Mouse (Mus musculus): ENCODE results near the gene Ctnna3. TPM values are rescaled to one million over a fixed set of nuclear protein-coding genes. Genes with fewer than 3 reads are reported as not detected.

Gene Ctnna3
- polyA plus RNA-seq, 1 experiment: 3.0 TPM

DNA sequence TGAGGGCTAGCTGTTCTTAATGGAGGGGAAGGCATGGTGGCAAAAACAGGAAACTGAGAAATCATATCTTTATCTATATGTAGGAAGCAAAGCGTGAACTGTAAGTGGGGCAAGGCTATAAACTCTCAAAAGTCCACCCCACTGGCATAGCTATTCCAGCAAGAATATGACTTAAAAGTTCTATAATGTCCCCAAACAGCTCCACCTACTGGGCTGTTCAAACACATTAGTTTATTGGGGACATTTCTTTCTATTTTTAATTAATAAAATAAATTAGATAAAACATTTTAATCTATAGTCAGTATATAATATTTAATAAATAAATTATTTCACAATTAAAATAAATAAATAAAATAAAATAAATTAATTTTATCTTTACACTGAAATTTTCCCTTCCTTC lies 845.2 kb downstream of the Ctnna3 start:
- H3K4me1 ChIP-seq (ENCODE audit: control insufficient read depth, insufficient read depth, low read length): no peaks in the 10 kb centered on the region
- no peak overlapping the region for H3K4me3 ChIP-seq (replicated peaks; ENCODE audit: insufficient read depth, low read depth, low read length)
- H3K27me3 ChIP-seq (ENCODE audit: control insufficient read depth, insufficient read depth, low read length): no peaks in the 10 kb centered on the region
- 91% methylated on average over 1 of the region's 1 CpGs for WGBS
- no peak for TF ChIP-seq POLR2A (IDR thresholded peaks at IDR 0.05; ENCODE audit: borderline replicate concordance, insufficient read depth, low read length)
- TF ChIP-seq CTCF (IDR thresholded peaks at IDR 0.05; ENCODE audit: borderline replicate concordance, insufficient read depth, low read depth, low read length): no peak
- peak in 1 of 2 experiments; percentile 20 for DNase-seq
- no peak overlapping the region for H3K27ac ChIP-seq (ENCODE audit: insufficient read depth, low read length)

- H3K27ac ChIP-seq (ENCODE audit: insufficient read depth, low read length): no peak overlapping the region
- H3K27me3 ChIP-seq (ENCODE audit: control insufficient read depth, insufficient read depth, low read length): no peaks in the 10 kb centered on the region
- H3K4me3 ChIP-seq (replicated peaks; ENCODE audit: insufficient read depth, low read depth, low read length): no peak overlapping the region
- no peaks in the 10 kb centered on the region for H3K4me1 ChIP-seq (ENCODE audit: control insufficient read depth, insufficient read depth, low read length)
- DNase-seq: peak; percentile 13 to 57
- no peak for TF ChIP-seq CTCF (IDR thresholded peaks at IDR 0.05; ENCODE audit: borderline replicate concordance, insufficient read depth, low read depth, low read length)
- no peak for TF ChIP-seq POLR2A (IDR thresholded peaks at IDR 0.05; ENCODE audit: borderline replicate concordance, insufficient read depth, low read length)
- 10% methylated on average over 2 of the region's 2 CpGs for WGBS
These were observed 848.9 kb downstream of the Ctnna3 start for GRCm38 (mm10) chr10:64278836-64279235.

DNA sequence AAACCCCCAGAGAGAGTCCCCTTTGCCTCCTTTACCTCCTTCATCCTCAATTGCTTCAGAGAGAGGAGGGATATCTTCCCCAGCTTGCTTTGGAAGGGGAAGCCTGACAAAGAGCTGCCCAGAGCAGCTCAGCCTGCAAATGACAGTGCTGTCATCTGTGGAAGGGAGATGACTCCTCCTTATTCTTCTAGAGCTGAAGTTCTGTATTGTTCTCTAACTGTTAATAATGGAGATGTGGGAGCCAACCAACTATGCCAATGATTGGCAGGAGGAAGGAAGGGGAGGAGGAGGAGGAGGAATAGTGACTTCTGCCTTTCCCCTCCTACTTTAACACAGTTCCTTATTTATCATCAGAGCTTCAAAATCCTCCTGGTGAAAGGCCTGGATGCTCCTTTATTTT lies 875.9 kb downstream of the Ctnna3 start:
- Histone ChIP-seq H3K4me3 (replicated peaks; ENCODE audit: insufficient read depth, low read depth, low read length) (no peak overlapping the region), H3K4me1 (ENCODE audit: control insufficient read depth, insufficient read depth, low read length) (no peaks in the 10 kb centered on the region), H3K27ac (ENCODE audit: insufficient read depth, low read length) (peak overlapping the region; percentile 53; the same call in 1 of the 2 replicates), H3K27me3 (ENCODE audit: control insufficient read depth, insufficient read depth, low read length) (no peaks in the 10 kb centered on the region)
- no peak for DNase-seq
- no peak for TF ChIP-seq POLR2A (IDR thresholded peaks at IDR 0.05; ENCODE audit: borderline replicate concordance, insufficient read depth, low read length)
- TF ChIP-seq CTCF (IDR thresholded peaks at IDR 0.05; ENCODE audit: borderline replicate concordance, insufficient read depth, low read depth, low read length): no peak

GRCm38 (mm10) chr10:64311622-64312292 lies 881.9 kb downstream of the Ctnna3 start:
- no peak overlapping the region for H3K27ac ChIP-seq (ENCODE audit: insufficient read depth, low read length)
- 96% methylated on average over 2 of the region's 2 CpGs for WGBS
- TF ChIP-seq POLR2A (IDR thresholded peaks at IDR 0.05; ENCODE audit: borderline replicate concordance, insufficient read depth, low read length) (no peak), CTCF (IDR thresholded peaks at IDR 0.05; ENCODE audit: borderline replicate concordance, insufficient read depth, low read depth, low read length) (no peak)
- DNase-seq: no peak
- no peak overlapping the region for H3K4me3 ChIP-seq (replicated peaks; ENCODE audit: insufficient read depth, low read depth, low read length)
- no peaks in the 10 kb centered on the region for H3K27me3 ChIP-seq (ENCODE audit: control insufficient read depth, insufficient read depth, low read length)
- no peaks in the 10 kb centered on the region for H3K4me1 ChIP-seq (ENCODE audit: control insufficient read depth, insufficient read depth, low read length)

GRCm38 (mm10) chr10:64320332-64320731 lies 890.4 kb downstream of the Ctnna3 start:
- 92% methylated on average over 7 of the region's 7 CpGs for WGBS
- no peak for TF ChIP-seq CTCF (IDR thresholded peaks at IDR 0.05; ENCODE audit: borderline replicate concordance, insufficient read depth, low read depth, low read length)

GRCm38 (mm10) chr10:64342702-64343379 lies 912.9 kb downstream of the Ctnna3 start:
- Histone ChIP-seq H3K4me3 (replicated peaks; ENCODE audit: insufficient read depth, low read depth, low read length) (no peak overlapping the region), H3K4me1 (ENCODE audit: control insufficient read depth, insufficient read depth, low read length) (no peaks in the 10 kb centered on the region), H3K27ac (ENCODE audit: insufficient read depth, low read length) (no peak overlapping the region), H3K27me3 (ENCODE audit: control insufficient read depth, insufficient read depth, low read length) (no peaks in the 10 kb centered on the region)
- 80% methylated on average over 4 of the region's 4 CpGs for WGBS
- DNase-seq: no peak
- TF ChIP-seq CTCF (IDR thresholded peaks at IDR 0.05; ENCODE audit: borderline replicate concordance, insufficient read depth, low read depth, low read length) (no peak), POLR2A (IDR thresholded peaks at IDR 0.05; ENCODE audit: borderline replicate concordance, insufficient read depth, low read length) (no peak)

More at GRCm38 (mm10) chr10:64320332-64320731, 890.4 kb downstream of the Ctnna3 start:
- Histone ChIP-seq H3K4me1 (ENCODE audit: control insufficient read depth, insufficient read depth, low read length) (no peaks in the 10 kb centered on the region), H3K4me3 (replicated peaks; ENCODE audit: insufficient read depth, low read depth, low read length) (no peak overlapping the region), H3K27ac (ENCODE audit: insufficient read depth, low read length) (no peak overlapping the region), H3K27me3 (ENCODE audit: control insufficient read depth, insufficient read depth, low read length) (no peaks in the 10 kb centered on the region)
- DNase-seq: no peak

DNA sequence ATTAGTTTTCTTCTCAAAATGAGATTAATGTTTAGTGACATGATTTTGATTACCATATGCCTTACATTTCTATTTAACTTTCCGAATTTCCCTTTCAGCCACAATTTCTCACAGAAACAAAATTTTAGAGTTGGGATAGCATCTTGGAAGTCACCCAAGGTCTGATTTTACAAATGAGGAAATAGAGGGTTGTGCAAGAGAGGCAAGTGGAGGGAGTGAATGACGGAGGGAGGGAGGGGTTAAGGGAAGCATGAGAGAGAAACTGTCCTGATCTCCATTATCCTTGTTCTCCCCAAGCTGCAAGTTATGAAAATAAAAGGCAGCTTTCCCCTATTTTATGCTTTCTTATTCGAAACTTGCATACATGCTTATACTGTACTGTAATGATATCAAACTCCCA lies 943.4 kb downstream of the Ctnna3 start:
- H3K27me3 ChIP-seq (ENCODE audit: control insufficient read depth, insufficient read depth, low read length): no peaks in the 10 kb centered on the region
- WGBS: 67% methylated on average over 3 of the region's 3 CpGs
- H3K4me3 ChIP-seq (replicated peaks; ENCODE audit: insufficient read depth, low read depth, low read length): no peak overlapping the region
- no peak overlapping the region for H3K27ac ChIP-seq (ENCODE audit: insufficient read depth, low read length)
- no peaks in the 10 kb centered on the region for H3K4me1 ChIP-seq (ENCODE audit: control insufficient read depth, insufficient read depth, low read length)
- DNase-seq: no peak
- TF ChIP-seq CTCF (IDR thresholded peaks at IDR 0.05; ENCODE audit: borderline replicate concordance, insufficient read depth, low read depth, low read length) (no peak), POLR2A (IDR thresholded peaks at IDR 0.05; ENCODE audit: borderline replicate concordance, insufficient read depth, low read length) (no peak)

GRCm38 (mm10) chr10:64377751-64378150 lies 947.9 kb downstream of the Ctnna3 start:
- Histone ChIP-seq H3K4me3 (replicated peaks; ENCODE audit: insufficient read depth, low read depth, low read length) (no peak overlapping the region), H3K4me1 (ENCODE audit: control insufficient read depth, insufficient read depth, low read length) (no peaks in the 10 kb centered on the region), H3K27ac (ENCODE audit: insufficient read depth, low read length) (no peak overlapping the region), H3K27me3 (ENCODE audit: control insufficient read depth, insufficient read depth, low read length) (no peaks in the 10 kb centered on the region)
- 88% methylated on average over 4 of the region's 4 CpGs for WGBS
- TF ChIP-seq CTCF (IDR thresholded peaks at IDR 0.05; ENCODE audit: borderline replicate concordance, insufficient read depth, low read depth, low read length) (no peak), POLR2A (IDR thresholded peaks at IDR 0.05; ENCODE audit: borderline replicate concordance, insufficient read depth, low read length) (no peak)
- no peak for DNase-seq
